Mouse (Mus musculus) ES-Bruce4 (cell line): ENCODE measurements around the gene Dusp5.

ENCODE experiments used
- CTCF ChIP-seq: IDR thresholded peaks from one replicate; pipeline ENCODE4 v1.8.1; 2011; ENCODE audit warnings: low read depth, low read length
- EP300 ChIP-seq: IDR thresholded peaks from 2 replicates; pipeline ENCODE4 v1.6.1; 2011; ENCODE audit warnings: low read depth, low read length; ENCODE audit not compliant: insufficient read depth
- POLR2A ChIP-seq: IDR thresholded peaks from one replicate; pipeline ENCODE4 v1.8.1; 2011; ENCODE audit warnings: low read length; ENCODE audit not compliant: insufficient read depth

GRCm38 (mm10) chr19:53552795-53553194 is 23.9 kb downstream of the Dusp5 start:
- TF ChIP-seq CTCF, result no peak
- no peak for TF ChIP-seq POLR2A
- TF ChIP-seq EP300, result no peak
